Mouse (Mus musculus) kidney, adult 2 months (tissue): ENCODE results near the gene Coa4. TPM values are rescaled to one million over a fixed set of nuclear protein-coding genes. Genes with fewer than 3 reads are reported as not detected.

Experiments
- DNase-seq: peaks from one replicate; pipeline ENCODE4 v3.0.0; 2021
- H3K27ac ChIP-seq: fragments of 200-500 bp; 2 replicates; pipeline ENCODE4 v1.5.1; 2012; ENCODE audit warnings: low read depth, low read length, control low read depth, inconsistent platforms; ENCODE audit not compliant: insufficient read depth
- H3K27me3 ChIP-seq: fragments of 200-500 bp; replicated peaks from 2 replicates; pipeline ENCODE4 v1.6.1; 2012; ENCODE audit warnings: mild to moderate bottlenecking, moderate library complexity, low read length, inconsistent platforms; ENCODE audit not compliant: control insufficient read depth, insufficient read depth
- H3K36me3 ChIP-seq: fragments of 200-500 bp; 2 replicates; pipeline ENCODE4 v1.6.1; 2012; ENCODE audit warnings: mild to moderate bottlenecking, moderate library complexity, low read length, inconsistent platforms; ENCODE audit not compliant: control insufficient read depth, insufficient read depth
- H3K4me1 ChIP-seq: fragments of 200-500 bp; 2 replicates; pipeline ENCODE4 v1.6.1; 2011; ENCODE audit warnings: low read length; ENCODE audit not compliant: control insufficient read depth, insufficient read depth
- H3K4me3 ChIP-seq: fragments of 200-500 bp; 2 replicates; pipeline ENCODE4 v1.5.1; 2011; ENCODE audit warnings: mild to moderate bottlenecking, low read depth, low read length, control low read depth; ENCODE audit not compliant: insufficient read depth
- CTCF ChIP-seq: fragments of 200-500 bp; conservative IDR thresholded peaks from 2 replicates; pipeline ENCODE4 v1.5.1; 2011; ENCODE audit warnings: low read depth, mild to moderate bottlenecking, control low read depth, low read length, moderate library complexity, mixed read lengths; ENCODE audit not compliant: insufficient read depth, insufficient read length
- POLR2A ChIP-seq: fragments of 200-500 bp; IDR thresholded peaks from one replicate; pipeline ENCODE4 v1.6.1; 2011; ENCODE audit warnings: low read depth, low read length, control low read depth
- WGBS: fragments of 180-500 bp; shearing (Covaris S2); methylation state at CpG from one replicate; pipeline ENCODE4 v1.1.7; 2018; 5-methylcytosine and 5-hydroxymethylcytosine counted together
- polyA plus RNA-seq: library from polyadenylated mRNA; depleted of rRNA; stranded (reverse); fragments of >200 nt; gene quantifications from 2 replicates; pipeline ENCODE4 v1.2.3, GENCODE M21; 2012

The Coa4 gene
- polyA plus RNA-seq, 1 experiment: 16.1 TPM

DNA sequence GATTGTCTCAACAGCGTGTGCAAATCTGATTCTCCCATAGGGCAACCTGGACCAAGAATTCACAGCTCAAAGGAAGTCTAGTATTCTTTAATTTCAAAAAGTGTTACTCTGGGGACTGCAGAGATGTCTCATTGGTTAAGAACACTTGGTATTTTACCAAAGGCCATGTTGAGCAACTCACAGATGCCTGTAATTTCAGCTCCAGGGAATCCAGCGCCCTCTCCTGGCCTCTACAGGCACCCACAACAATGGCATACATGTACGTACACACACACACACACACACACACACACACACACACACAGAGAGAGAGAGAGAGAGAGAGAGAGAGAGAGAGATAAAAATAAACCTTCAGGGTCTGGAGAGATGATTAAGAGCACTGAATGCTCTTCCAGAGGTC lies 14.6 kb upstream of the Coa4 start:
- Histone ChIP-seq H3K27ac (no peak overlapping the region), H3K27me3 (no peaks in the 10 kb centered on the region)
- 78% methylated on average over 3 of the region's 3 CpGs for WGBS

DNA sequence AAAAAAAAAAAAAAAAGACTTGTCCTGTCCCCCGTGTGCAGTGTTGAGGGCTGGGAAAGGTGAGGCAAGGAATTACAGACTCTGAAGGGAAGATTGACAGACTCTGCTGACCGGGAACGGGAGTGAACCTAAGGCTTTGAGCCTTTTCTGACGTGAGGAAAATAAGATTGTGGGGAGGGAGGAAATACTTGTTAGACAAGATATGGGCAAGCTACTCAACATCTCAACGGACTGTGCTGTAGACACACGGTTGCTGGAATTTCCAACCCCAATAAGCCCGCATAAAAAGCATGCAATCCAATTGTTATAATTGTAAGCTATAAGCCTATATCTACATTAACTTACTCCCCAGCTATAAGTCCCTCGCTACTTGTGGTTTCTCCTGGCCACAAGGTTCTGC lies 12.2 kb upstream of the Coa4 start:
- no peaks in the 10 kb centered on the region for H3K36me3 ChIP-seq
- TF ChIP-seq POLR2A: no peak
- no peak for TF ChIP-seq CTCF
- no peaks in the 10 kb centered on the region for H3K4me1 ChIP-seq
- no peak overlapping the region for H3K27ac ChIP-seq
- H3K27me3 ChIP-seq: no peaks in the 10 kb centered on the region
- WGBS: 73% methylated on average over 8 of the region's 8 CpGs
- no peak for DNase-seq
- H3K4me3 ChIP-seq: no peak overlapping the region

More for the DNA sequence above, 14.6 kb upstream of the Coa4 start:
- H3K36me3 ChIP-seq: no peaks in the 10 kb centered on the region
- no peak overlapping the region for H3K4me3 ChIP-seq
- TF ChIP-seq CTCF (no peak), POLR2A (no peak)
- H3K4me1 ChIP-seq: no peaks in the 10 kb centered on the region
- no peak for DNase-seq

DNA sequence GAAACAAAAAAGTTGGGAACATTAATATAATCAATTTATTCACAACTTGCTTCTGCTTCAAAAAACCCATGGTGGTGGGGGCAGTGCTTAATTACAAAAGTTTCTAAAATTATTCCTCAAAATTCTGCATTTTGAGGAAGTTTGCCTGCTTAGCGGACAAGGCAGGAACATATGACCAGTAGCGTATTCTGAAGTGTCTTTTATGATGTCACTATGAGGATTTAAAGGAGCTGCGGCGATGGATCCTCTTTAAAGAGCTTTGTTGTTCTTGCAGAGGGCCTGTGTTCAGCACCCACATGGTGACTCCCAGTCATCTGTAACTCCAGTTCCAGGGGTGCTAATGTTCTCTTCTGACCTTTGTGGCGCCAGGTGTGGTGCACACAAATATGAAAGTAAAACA lies 6.1 kb upstream of the Coa4 start:
- no peak for TF ChIP-seq POLR2A
- no peak for TF ChIP-seq CTCF
- no peaks in the 10 kb centered on the region for H3K36me3 ChIP-seq
- no peak for DNase-seq
- no peak overlapping the region for H3K27ac ChIP-seq
- no peaks in the 10 kb centered on the region for H3K27me3 ChIP-seq
- no peak overlapping the region for H3K4me3 ChIP-seq
- H3K4me1 ChIP-seq: no peaks in the 10 kb centered on the region
- 94% methylated on average over 5 of the region's 5 CpGs for WGBS

DNA sequence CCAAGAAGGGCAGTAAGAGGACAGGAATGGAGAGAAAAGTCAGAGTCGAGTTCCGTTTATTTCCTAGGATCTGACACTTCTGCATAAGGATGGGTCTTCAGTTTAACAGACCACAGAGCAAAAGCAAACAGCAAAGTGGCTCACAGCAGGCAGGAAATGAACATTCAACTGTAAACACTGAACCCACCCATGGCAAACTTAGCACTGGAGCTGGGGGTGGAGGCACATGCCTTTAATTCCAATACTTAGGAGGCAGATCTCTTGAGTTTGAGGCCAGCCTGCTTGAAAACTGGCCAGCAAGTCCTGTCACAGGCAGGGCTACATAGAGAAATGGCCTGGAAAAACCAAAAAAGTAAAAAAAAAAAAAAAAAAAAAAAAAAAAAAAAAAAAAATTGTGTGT lies 3.4 kb upstream of the Coa4 start:
- no peak for DNase-seq
- WGBS: 58% methylated on average over 2 of the region's 2 CpGs
- no peak overlapping the region for H3K27ac ChIP-seq
- H3K27me3 ChIP-seq: no peaks in the 10 kb centered on the region
- peaks cover 2% of the 10 kb centered on the region; the same call in 1 of the 2 replicates for H3K4me1 ChIP-seq
- H3K36me3 ChIP-seq: no peaks in the 10 kb centered on the region
- TF ChIP-seq CTCF: no peak
- no peak for TF ChIP-seq POLR2A
- no peak overlapping the region for H3K4me3 ChIP-seq

DNA sequence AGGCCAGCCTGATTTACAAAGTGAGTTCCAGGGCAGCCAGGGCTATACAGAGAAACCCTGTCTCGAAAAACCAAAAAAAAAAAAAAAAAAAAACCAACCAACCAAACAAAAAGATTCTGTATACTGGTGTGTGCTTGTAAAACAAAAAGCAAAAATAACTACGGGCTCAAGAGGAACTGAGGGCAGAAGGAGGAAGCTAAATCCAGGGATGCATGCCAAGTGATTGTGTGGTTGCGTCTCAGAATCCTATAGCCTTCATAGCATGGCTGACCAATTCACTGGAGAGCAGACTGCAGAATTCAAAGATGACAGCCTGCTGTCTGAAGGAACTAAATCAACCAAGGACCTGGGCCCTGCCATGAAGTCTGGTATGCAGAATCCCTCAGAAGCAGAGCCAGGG lies 2.7 kb upstream of the Coa4 start:
- WGBS: 69% methylated on average over 3 of the region's 3 CpGs
- no peak for TF ChIP-seq POLR2A
- TF ChIP-seq CTCF: no peak
- Histone ChIP-seq H3K27ac (no peak overlapping the region), H3K36me3 (no peaks in the 10 kb centered on the region), H3K27me3 (no peaks in the 10 kb centered on the region), H3K4me3 (no peak overlapping the region), H3K4me1 (peaks cover 2% of the 10 kb centered on the region; the same call in 1 of the 2 replicates)
- no peak for DNase-seq

DNA sequence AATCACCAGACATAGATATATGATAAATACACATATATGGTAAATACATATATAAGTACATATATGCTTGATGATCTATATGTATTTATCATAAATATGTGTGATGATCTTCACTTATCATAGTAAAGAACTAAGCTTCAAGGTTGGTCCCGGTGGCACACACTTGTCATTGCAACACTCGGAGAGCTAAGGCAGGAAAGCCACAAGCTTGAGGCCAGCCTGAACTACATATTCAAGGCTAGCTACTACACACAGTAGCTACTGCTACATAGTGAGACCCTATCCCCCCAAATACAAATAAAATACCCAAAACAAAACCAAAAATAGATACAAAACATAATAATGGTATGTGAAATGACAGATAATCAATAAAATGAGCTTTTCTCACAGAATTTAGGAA lies 1.0 kb upstream of the Coa4 start:
- Histone ChIP-seq H3K27me3 (no peaks in the 10 kb centered on the region), H3K4me1 (peaks cover 2% of the 10 kb centered on the region; the same call in 1 of the 2 replicates), H3K36me3 (peaks cover 2% of the 10 kb centered on the region; the same call in 1 of the 2 replicates), H3K27ac (no peak overlapping the region), H3K4me3 (no peak overlapping the region)
- TF ChIP-seq CTCF: no peak
- TF ChIP-seq POLR2A: no peak
- no peak for DNase-seq
- WGBS: 84% methylated on average over 2 of the region's 2 CpGs

DNA sequence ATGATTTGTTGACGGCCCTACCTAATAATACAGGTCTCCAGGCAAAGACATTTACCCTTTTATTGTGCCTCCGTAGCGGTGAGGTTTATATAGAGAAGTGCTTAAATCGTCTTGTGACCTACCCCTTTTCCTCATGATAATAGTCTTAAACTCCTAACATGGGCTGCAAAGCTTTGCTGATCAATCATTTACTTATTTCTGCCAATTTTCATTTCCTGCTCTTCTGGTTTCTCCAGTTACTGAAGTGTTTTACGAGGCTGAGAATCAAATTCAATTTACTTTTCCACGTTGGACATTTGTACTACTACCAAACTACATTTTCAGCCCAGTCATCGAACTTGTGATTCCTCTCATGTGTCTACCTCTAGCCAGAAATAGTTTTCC lies 640 bp downstream of the Coa4 start:
- peaks cover 2% of the 10 kb centered on the region; the same call in 1 of the 2 replicates for H3K4me1 ChIP-seq
- peaks cover 2% of the 10 kb centered on the region; the same call in 1 of the 2 replicates for H3K36me3 ChIP-seq
- TF ChIP-seq POLR2A (no peak), CTCF (no peak)
- no peaks in the 10 kb centered on the region for H3K27me3 ChIP-seq
- 14% methylated on average over 7 of the region's 7 CpGs for WGBS
- peak overlapping the region; percentile 58 for H3K27ac ChIP-seq
- DNase-seq: peak; percentile 29
- H3K4me3 ChIP-seq: peak overlapping the region; percentile 66; the same call in 1 of the 2 replicates

DNA sequence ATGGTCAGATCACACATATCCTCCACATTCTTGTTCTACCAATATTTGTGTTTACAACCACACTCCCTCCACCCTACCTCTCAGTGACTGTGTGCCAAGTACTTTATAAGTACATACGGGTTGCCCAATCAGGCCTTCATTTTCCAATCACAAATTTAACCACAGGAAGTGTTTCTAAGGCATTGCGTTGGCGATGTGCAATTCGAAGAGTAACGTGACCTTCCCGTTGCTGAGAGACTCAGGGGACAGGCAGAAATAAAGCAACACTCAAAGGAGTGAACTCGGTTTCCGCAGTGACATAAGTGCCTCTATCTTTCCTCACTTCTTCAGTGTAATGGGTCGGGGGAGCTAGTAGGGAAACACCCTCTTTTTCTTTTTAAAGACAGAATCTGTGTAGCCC lies 2.6 kb downstream of the Coa4 start:
- Histone ChIP-seq H3K4me1 (peaks cover 2% of the 10 kb centered on the region; the same call in 1 of the 2 replicates), H3K27me3 (no peaks in the 10 kb centered on the region), H3K4me3 (no peak overlapping the region), H3K27ac (no peak overlapping the region), H3K36me3 (peaks cover 2% of the 10 kb centered on the region; the same call in 1 of the 2 replicates)
- DNase-seq: no peak
- WGBS: 95% methylated on average over 9 of the region's 9 CpGs
- TF ChIP-seq POLR2A: no peak
- TF ChIP-seq CTCF: no peak
